Mouse (Mus musculus): ENCODE measurements at regions not wholly inside any gene's neighbourhood (a gene's known extent, or its start where the extent isn't known, plus 50 kb on each side); places are given as distances from the start of the nearest gene placed in this dataset.
"Not testable (repeated sequence)": the region's sequence is repeated elsewhere in the genome, so short reads cannot be mapped to it uniquely, and the experiment has no call there.

DNA sequence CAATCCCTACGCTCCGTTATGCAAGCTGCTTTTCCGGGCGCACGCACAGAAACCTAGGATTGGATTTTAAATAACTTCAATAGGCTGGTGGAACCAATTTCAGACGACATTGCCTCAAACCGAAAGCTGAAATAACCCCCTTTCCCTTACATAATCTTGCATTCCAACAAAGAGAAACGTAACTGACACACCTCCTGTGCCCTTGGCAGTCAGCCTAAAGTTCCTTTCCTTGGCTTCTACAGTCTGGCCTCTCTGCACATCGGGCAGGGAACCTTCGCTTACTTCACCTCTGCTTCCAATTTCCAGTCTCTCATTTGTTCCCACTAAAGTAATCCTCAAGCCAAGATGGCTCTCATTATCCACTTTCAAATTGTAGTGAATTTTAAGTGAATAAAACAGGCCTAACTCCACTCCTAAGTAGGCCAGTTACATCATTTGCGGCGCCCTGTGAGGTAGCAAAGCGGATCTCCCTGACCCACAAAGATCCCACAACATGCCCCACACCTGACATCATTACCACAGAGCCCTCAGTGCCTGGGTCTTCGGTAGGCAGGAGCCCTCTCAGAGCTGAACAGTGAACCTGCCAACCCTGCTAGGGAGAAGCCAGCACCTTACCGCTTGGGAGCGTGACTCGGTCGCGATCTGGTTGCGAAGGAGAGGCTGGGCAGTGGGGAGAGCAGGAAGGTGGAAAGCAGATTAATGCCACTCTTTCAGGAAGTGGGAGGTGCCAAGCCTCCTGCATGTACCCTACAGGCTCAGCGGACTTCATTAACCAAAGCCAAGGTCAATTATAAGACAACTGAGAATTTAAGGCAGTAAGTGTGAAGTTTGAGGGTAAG, 279.0 kb upstream of the Arglu1 start:
- Histone ChIP-seq H3K27ac (no peak overlapping the region), H3K9me3 (no peaks in the 10 kb centered on the region), H3K36me3 (no peaks in the 10 kb centered on the region), H3K4me3 (replicated peaks) (no peak overlapping the region), H3K4me2 (replicated peaks) (no peak overlapping the region), H3K9ac (no peak overlapping the region), H3K27me3 (replicated peaks) (no peaks in the 10 kb centered on the region), H3K4me1 (replicated peaks) (no peaks in the 10 kb centered on the region; the same call in 1 of the 2 replicates)
- 87% methylated on average over 21 of the region's 21 CpGs for WGBS
- no peak for ATAC-seq

DNA sequence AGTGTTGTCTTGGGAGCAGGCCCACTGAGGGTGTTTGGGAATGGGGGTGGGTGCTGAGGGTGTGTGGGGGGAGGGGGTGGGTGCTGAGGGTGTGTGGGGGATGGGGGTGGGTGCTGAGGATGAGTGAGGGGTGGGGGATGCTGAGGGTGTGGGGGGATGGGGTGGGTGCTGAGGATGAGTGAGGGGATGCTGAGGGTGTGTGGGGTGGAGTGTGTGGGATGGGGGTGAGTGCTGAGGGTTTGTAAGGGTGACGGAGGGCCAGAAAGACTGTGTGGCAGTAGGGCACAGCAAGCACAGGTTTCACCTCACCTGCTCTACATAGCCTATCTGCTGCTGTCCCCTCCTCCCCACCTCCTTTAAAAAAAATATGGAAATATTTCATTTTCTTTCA, 276.3 kb upstream of the Arglu1 start:
- Histone ChIP-seq H3K4me2 (replicated peaks) (no peak overlapping the region), H3K4me1 (replicated peaks) (no peaks in the 10 kb centered on the region; the same call in 1 of the 2 replicates), H3K9ac (no peak overlapping the region), H3K9me3 (no peaks in the 10 kb centered on the region), H3K4me3 (replicated peaks) (no peak overlapping the region), H3K36me3 (no peaks in the 10 kb centered on the region), H3K27ac (no peak overlapping the region), H3K27me3 (replicated peaks) (no peaks in the 10 kb centered on the region)
- ATAC-seq: no peak
- 95% methylated on average over 1 of the region's 1 CpGs for WGBS

DNA sequence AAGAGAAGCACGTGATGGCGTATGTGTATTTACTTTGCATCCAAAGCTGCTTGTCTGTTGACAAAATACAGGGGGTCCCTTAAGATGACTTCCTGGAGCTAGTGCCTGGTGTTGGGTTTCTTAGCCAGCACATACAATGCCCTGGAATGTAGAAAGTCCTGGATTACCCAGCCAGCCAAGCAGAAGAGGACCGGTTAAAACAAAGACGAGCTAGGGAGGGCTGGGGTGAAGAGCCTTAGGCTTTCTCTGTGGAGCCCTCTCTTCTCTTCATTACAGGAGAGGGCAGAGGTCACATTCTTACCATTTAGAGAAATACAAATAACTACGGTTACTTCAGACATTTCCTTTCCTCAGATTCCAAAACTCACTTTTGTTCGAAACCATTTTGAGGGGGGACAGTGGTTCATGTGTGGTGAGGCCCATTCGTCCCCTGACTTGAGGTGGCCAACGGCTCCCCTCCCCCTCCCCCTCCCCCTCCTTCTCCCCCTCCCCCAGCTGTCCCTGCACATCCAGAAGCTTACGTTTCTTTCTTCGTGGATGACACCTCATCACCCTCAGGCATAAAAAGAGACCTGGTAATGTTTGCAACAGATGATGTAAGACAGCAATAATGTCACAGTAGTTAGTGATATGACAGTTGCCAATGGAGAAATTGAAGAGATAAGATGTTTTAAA, 275.8 kb upstream of the Arglu1 start:
- Histone ChIP-seq H3K4me2 (replicated peaks) (no peak overlapping the region), H3K4me1 (replicated peaks) (no peaks in the 10 kb centered on the region; the same call in 1 of the 2 replicates), H3K36me3 (no peaks in the 10 kb centered on the region), H3K4me3 (replicated peaks) (no peak overlapping the region), H3K9ac (no peak overlapping the region), H3K27me3 (replicated peaks) (no peaks in the 10 kb centered on the region), H3K9me3 (no peaks in the 10 kb centered on the region), H3K27ac (no peak overlapping the region)
- WGBS: 23% methylated on average over 10 of the region's 10 CpGs
- no peak for ATAC-seq

DNA sequence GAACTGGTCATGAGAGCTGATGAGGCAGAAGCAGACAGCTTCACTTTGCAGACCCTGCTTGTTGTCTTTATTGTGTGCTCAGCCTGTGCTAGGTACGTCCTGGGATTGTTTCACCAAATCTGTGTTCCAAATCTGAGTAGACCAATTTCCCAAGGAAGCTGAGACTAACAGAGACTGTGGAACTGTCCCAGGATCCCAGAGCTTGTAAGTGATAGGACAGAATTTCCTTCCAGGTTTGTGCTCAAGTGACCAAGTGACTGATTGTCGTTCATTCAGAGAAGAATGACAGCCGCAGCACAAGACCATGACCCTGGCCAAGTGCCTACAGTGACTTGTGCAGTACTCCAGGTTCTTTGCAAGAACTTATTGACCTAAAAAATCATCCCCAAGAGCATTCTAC, 269.9 kb upstream of the Arglu1 start:
- H3K9ac ChIP-seq: no peak overlapping the region
- no peak overlapping the region for H3K4me2 ChIP-seq (replicated peaks)
- 76% methylated on average over 3 of the region's 3 CpGs for WGBS

DNA sequence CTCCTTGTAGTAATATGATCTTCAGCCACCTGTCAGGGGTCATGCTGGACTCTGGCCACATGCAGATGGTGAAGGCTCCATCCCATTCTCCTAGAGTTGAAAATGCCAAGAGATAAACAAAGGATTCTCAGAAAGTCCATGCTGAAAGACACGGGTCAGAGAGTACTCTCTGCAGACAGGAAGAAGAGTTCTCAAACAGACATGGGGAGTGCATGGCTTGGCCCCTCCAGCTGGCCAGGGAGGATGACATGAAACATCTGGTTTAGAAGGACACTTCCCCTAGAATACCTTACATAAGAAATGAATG, 269.4 kb upstream of the Arglu1 start:
- 32% methylated on average over 1 of the region's 1 CpGs for WGBS
- no peak overlapping the region for H3K27ac ChIP-seq
- H3K4me2 ChIP-seq (replicated peaks): no peak overlapping the region
- H3K4me1 ChIP-seq (replicated peaks): no peaks in the 10 kb centered on the region
- no peak overlapping the region for H3K9ac ChIP-seq
- H3K9me3 ChIP-seq: no peaks in the 10 kb centered on the region
- ATAC-seq: no peak
- H3K36me3 ChIP-seq: no peaks in the 10 kb centered on the region
- H3K4me3 ChIP-seq (replicated peaks): no peak overlapping the region
- no peaks in the 10 kb centered on the region for H3K27me3 ChIP-seq (replicated peaks)

More for the DNA sequence above, 269.9 kb upstream of the Arglu1 start:
- no peak overlapping the region for H3K4me3 ChIP-seq (replicated peaks)
- no peak for ATAC-seq
- no peaks in the 10 kb centered on the region for H3K4me1 ChIP-seq (replicated peaks)
- no peaks in the 10 kb centered on the region for H3K36me3 ChIP-seq
- H3K27me3 ChIP-seq (replicated peaks): no peaks in the 10 kb centered on the region
- H3K9me3 ChIP-seq: no peaks in the 10 kb centered on the region
- no peak overlapping the region for H3K27ac ChIP-seq

DNA sequence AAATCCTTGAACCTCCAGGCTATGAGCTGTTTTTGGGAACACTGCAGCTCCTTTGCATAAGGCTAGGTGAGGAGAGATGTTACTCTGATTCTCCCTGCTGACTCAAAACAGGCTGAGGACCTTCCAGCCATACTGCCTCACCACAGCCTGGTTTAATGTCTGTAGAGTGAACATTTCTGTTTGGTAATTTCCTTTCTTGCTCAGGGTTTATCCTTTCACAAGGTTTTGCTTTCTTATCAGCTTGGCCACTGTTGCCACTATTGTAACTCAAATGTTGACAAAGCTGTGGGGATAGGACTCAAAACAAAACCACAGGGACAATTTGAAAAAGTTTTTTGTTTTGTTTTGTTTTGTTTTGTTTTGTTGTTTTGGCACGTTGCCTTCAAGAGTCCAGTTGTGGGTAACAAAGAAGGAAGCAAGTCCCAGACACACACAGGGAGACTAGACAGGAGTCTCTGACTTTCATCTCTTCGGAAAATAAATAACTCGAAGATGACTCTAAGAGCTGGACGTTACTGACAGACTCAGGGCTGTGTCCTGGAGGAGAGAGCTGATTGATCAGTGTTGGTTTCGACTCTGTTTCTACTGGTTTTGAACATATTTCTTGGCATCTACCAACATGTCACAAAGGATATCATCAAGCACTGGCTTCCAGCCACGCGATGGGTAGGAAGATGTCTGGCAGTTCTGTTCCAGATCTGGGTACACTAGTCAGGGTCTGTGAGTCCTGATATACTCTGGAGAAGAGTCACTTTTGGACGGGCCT, 268.9 kb upstream of the Arglu1 start:
- no peak overlapping the region for H3K27ac ChIP-seq
- H3K4me2 ChIP-seq (replicated peaks): no peak overlapping the region
- ATAC-seq: no peak
- H3K9me3 ChIP-seq: no peaks in the 10 kb centered on the region
- H3K27me3 ChIP-seq (replicated peaks): no peaks in the 10 kb centered on the region
- no peak overlapping the region for H3K4me3 ChIP-seq (replicated peaks)
- no peaks in the 10 kb centered on the region for H3K36me3 ChIP-seq
- H3K9ac ChIP-seq: no peak overlapping the region
- 65% methylated on average over 8 of the region's 8 CpGs for WGBS
- no peaks in the 10 kb centered on the region for H3K4me1 ChIP-seq (replicated peaks)

DNA sequence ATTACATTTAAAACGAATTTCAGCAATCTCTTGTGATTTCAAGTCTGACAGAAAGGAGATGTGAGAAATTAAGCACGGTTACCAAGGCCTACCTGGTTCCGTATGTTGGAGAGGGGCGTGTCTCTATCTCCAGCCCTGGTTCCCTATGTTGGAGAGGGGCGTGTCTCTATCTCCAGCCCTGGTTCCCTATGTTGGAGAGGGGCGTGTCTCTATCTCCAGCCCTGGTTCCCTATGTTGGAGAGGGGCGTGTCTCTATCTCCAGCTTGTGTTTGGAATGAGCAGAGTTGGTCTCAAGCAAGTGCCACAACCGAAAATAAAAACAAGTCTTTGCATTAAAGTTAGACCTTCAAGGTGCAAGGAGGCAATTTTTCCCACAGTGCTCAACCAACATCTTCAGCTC, 267.8 kb upstream of the Arglu1 start:
- not testable (repeated sequence) for H3K27me3 ChIP-seq (replicated peaks); H3K27ac ChIP-seq; ATAC-seq; H3K9ac ChIP-seq; H3K4me3 ChIP-seq (replicated peaks); H3K36me3 ChIP-seq; H3K4me2 ChIP-seq (replicated peaks); H3K9me3 ChIP-seq; H3K4me1 ChIP-seq (replicated peaks)
- 78% methylated on average over 8 of the region's 8 CpGs for WGBS

DNA sequence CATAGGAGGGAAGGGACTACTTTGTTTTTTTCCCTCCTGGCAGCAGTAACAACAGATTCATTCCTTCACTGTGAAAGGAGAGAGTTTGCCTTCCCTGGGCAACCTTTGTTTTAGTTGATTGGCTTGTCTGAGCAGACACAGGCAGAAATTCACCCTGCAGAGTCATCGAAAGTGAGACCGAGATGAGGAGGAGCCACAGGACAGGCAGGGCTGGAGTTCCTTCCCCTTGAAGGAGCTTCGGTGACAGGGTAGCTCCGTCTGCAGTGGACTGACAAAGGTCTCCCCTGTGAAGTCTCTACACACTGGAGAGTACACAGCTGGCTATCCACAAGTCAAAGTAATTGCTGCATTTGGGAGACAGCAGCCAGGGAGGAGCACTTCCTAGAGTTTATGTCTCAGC, 261.9 kb upstream of the Arglu1 start:
- Histone ChIP-seq H3K9me3 (no peaks in the 10 kb centered on the region), H3K4me1 (replicated peaks) (no peaks in the 10 kb centered on the region), H3K36me3 (no peaks in the 10 kb centered on the region), H3K4me3 (replicated peaks) (no peak overlapping the region), H3K9ac (no peak overlapping the region), H3K27me3 (replicated peaks) (no peaks in the 10 kb centered on the region), H3K27ac (no peak overlapping the region), H3K4me2 (replicated peaks) (no peak overlapping the region)
- WGBS: 24% methylated on average over 4 of the region's 4 CpGs
- ATAC-seq: no peak

DNA sequence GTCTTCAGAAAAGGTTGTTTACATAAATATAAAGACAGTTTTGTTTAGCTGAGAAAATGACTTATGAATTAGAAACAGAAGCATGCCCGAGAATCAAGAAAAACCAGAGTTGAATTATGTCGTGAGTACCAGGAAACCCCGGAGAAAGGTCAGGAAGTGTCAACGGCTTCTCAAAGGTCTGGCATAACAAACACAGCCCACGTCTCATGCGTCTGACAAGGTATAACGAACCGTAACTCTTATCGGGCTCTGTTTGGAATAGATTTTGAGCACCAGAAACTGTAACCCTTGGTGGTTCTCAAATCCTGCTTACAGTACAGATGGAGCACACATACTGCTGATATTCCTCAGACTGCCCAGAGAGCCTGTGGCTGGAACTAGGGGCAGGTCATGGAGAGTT, 260.9 kb upstream of the Arglu1 start:
- no peak for ATAC-seq

DNA sequence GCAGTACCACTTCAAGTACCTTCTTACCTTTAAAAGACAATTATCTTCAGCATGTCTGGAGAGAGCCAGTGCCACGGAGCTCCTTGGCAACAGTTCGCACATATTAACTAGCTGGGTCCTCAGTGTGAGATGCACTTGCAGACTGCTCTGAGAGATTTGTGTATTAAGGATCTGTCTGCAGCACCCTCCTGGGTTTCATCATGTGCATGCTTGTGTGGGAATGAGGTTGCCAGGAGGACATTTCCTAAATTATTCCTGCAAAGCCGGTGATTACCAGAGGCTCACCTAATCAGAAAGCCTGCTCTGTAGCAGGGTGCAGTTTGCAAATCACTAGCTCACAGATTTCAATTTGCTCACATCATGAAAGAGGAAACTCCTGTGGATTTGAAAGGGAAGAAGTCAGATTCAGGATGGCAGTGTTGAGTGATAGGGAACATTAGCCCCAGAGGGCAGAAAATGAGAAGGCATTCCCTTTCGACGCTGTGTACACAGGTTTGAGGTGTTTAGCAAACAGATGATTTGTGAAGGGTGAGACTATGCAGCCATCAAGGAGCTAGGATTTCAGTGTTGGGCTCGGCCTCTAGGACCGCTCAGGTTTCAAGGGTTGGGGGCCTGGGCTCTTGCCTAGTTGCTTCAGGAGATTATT, 257.3 kb upstream of the Arglu1 start:
- no peaks in the 10 kb centered on the region for H3K4me1 ChIP-seq (replicated peaks)
- H3K4me2 ChIP-seq (replicated peaks): no peak overlapping the region
- H3K4me3 ChIP-seq (replicated peaks): no peak overlapping the region
- WGBS: 31% methylated on average over 7 of the region's 7 CpGs
- ATAC-seq: no peak
- no peak overlapping the region for H3K9ac ChIP-seq
- no peaks in the 10 kb centered on the region for H3K36me3 ChIP-seq
- H3K9me3 ChIP-seq: no peaks in the 10 kb centered on the region
- H3K27me3 ChIP-seq (replicated peaks): no peaks in the 10 kb centered on the region
- no peak overlapping the region for H3K27ac ChIP-seq

More for the DNA sequence above, 260.9 kb upstream of the Arglu1 start:
- Histone ChIP-seq H3K27me3 (replicated peaks) (no peaks in the 10 kb centered on the region), H3K9ac (no peak overlapping the region), H3K4me3 (replicated peaks) (no peak overlapping the region), H3K4me1 (replicated peaks) (no peaks in the 10 kb centered on the region), H3K9me3 (no peaks in the 10 kb centered on the region), H3K36me3 (no peaks in the 10 kb centered on the region), H3K4me2 (replicated peaks) (no peak overlapping the region), H3K27ac (no peak overlapping the region)
- WGBS: 23% methylated on average over 9 of the region's 9 CpGs

DNA sequence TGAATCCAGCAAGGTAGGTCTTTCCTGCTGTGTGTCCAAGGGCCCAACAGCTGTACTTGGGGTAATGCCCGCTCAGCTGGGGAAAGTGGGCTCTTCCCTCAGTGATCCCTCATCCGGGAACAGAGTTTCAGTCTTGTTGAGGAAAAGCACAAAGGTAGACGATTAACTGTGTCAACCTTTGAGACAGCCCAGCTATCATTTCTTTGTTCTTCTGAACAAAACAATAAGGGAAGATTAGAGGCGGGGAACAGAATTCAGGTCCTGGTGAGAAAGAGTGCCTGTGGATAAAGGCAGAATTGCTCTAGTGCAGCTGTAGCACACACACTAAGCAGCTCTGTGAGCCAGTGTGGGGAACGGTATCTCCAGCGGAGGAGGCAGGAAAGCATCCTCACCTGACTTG, 252.7 kb upstream of the Arglu1 start:
- ATAC-seq: no peak
- no peaks in the 10 kb centered on the region for H3K27me3 ChIP-seq (replicated peaks)
- H3K4me2 ChIP-seq (replicated peaks): no peak overlapping the region
- WGBS: 82% methylated on average over 6 of the region's 6 CpGs
- no peak overlapping the region for H3K9ac ChIP-seq
- no peak overlapping the region for H3K27ac ChIP-seq
- no peaks in the 10 kb centered on the region for H3K9me3 ChIP-seq
- H3K36me3 ChIP-seq: no peaks in the 10 kb centered on the region
- H3K4me1 ChIP-seq (replicated peaks): no peaks in the 10 kb centered on the region
- no peak overlapping the region for H3K4me3 ChIP-seq (replicated peaks)

DNA sequence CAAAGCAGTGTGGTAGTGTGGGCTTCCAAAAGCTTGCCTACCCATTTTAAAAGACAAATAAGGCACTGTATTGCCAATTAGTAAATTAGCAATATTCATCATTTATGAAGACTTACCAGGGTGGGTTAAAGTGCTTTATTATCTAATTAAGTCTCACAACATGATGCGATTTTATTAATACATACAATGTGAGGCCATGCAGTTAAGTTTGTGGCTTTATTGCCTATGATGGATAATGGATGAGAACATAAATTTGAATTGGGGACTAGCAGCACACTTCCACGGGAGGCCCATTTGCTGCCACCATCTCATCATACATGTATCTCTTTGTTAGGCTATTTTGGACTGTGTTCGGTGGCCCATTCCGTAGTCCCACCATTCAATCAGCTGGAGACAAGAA, 250.6 kb upstream of the Arglu1 start:
- Histone ChIP-seq H3K4me2 (replicated peaks) (no peak overlapping the region), H3K9me3 (no peaks in the 10 kb centered on the region), H3K4me1 (replicated peaks) (no peaks in the 10 kb centered on the region), H3K36me3 (no peaks in the 10 kb centered on the region), H3K9ac (no peak overlapping the region), H3K27ac (no peak overlapping the region), H3K4me3 (replicated peaks) (no peak overlapping the region), H3K27me3 (replicated peaks) (no peaks in the 10 kb centered on the region)
- ATAC-seq: no peak
- WGBS: 89% methylated on average over 4 of the region's 4 CpGs
